Mouse (Mus musculus) R1 (cell line): ENCODE measurements around the gene Izumo1.
A peak's percentile ranks its signal among the peaks of the same experiment; 100 is the strongest.
"Not testable (repeated sequence)": the region's sequence is repeated elsewhere in the genome, so short reads cannot be mapped to it uniquely, and the experiment has no call there.

ENCODE experiments used
- DNase-seq: peaks from one replicate; pipeline ENCODE4 v3.0.0-alpha.2; 2018; ENCODE audit warnings: low read depth, low spot score

Gene Izumo1

GRCm38 (mm10) chr7:45642503-45643255, 21.1 kb downstream of the Izumo1 start:
- DNase-seq, result no peak

DNA sequence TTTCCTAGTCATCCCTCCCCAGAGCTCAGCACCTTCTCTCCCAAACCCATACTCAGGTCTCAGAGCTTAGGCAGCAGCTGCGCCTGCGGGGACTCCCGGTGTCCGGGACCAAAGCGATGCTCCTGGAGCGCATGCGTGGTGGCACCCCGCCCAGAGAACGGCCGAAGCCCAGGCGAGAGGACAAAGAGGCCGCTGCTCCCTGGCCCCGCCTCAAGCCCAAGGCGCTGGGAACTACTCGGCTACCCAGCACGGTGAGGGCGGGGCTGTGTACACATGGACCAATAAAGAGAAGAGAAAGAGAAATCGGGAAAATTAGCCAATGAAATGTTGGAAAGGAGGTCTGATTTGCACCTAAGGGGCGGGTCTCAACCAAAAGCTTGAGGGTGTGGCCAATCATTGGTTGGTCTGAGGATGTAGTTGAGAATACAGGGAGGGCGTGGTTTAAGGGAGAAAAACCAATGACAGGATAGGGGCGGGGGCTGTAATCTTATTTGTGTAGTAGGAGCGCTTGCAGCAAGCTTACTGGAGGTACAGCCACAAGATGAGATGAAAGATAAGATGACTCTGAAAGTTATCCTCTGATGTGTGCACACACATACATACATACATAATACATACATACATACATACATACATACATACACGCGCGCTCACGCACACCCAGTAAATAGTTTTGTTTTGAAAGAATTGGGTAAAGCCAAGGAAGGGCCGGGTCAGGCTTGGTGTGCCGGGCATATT, 22.0 kb downstream of the Izumo1 start:
- peak; percentile 100 for DNase-seq

- peak; percentile 59 for DNase-seq
Observed at GRCm38 (mm10) chr7:45644183-45644582, 22.6 kb downstream of the Izumo1 start.

DNA sequence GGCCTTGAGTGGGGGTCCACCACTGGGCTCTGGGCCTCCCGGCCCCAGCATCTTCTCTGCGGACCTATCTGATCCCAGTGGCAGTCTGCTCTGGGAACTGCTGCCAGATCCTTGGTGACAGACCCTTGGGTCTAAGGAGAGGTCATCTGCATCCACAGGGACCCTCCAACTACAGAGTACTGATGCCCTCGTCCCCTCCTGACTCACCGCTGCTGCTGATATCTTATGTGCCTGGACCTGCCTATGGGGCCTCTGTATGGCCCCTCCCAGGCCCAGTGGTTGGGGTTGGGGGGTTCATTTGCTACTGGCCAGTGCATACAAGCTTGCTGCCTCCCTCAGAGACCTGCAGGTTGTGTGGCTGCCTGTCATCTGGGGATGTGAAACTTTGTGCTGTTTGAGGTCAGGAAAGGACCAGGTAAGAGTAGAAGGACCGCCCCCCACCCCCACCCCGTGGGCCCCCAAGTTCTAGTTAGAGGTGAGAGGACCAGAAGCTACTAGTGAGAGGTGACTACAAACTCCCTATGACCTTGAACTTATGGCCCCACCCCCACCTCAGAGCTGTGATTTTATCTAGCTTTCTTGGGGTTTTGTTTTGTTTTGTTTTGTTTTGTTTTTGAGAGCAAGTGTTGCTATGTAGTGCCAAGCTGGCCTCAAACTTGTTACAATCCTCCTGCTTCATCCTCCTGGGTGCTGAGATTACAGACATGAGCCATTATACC, 23.4 kb downstream of the Izumo1 start:
- no peak for DNase-seq

GRCm38 (mm10) chr7:45645591-45645971, 24.0 kb downstream of the Izumo1 start:
- no peak for DNase-seq

- no peak for DNase-seq
Observed at GRCm38 (mm10) chr7:45646671-45647070, 25.1 kb downstream of the Izumo1 start.

DNA sequence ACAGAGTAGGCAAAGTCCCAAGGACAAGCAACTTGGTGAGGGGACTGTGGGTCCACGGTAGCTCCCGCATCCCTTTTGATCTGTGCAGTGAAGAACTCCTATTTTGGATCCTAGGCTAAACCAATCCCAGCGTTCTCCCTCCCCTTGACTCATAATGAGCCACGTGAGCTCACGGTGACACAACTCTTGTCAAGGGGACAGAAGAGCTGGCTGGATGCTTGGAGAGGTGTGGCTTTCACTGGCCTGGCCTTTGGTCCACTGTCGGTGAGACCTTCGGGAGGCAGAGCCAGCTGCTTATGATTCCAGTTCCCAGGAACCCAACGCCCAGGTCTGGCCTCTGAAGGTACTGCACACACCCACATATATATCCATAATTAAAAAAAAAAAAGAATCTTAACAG, 27.7 kb downstream of the Izumo1 start:
- no peak for DNase-seq

- DNase-seq, result not testable (repeated sequence)
Observed at GRCm38 (mm10) chr7:45650484-45650883, 28.9 kb downstream of the Izumo1 start.

- peak; percentile 87 for DNase-seq
Observed at GRCm38 (mm10) chr7:45654424-45655047, 32.9 kb downstream of the Izumo1 start.

GRCm38 (mm10) chr7:45660746-45661478, 39.3 kb downstream of the Izumo1 start:
- no peak for DNase-seq

DNA sequence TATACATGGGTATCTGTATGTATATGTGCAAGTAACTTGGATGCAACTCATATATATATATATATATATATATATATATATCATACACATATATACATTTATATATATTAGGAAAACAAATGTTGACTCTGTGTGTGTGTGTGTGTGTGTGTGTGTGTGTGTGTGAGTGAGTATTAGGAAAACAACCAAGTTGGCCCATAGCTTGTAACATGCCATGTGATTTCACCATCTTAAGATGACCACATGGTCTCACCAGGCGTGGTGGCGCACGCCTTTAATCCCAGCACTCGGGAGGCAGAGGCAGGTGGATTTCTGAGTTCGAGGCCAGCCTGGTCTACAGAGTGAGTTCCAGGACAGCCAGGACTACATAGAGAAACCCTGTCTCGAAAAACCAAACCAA, 40.1 kb downstream of the Izumo1 start:
- not testable (repeated sequence) for DNase-seq

DNA sequence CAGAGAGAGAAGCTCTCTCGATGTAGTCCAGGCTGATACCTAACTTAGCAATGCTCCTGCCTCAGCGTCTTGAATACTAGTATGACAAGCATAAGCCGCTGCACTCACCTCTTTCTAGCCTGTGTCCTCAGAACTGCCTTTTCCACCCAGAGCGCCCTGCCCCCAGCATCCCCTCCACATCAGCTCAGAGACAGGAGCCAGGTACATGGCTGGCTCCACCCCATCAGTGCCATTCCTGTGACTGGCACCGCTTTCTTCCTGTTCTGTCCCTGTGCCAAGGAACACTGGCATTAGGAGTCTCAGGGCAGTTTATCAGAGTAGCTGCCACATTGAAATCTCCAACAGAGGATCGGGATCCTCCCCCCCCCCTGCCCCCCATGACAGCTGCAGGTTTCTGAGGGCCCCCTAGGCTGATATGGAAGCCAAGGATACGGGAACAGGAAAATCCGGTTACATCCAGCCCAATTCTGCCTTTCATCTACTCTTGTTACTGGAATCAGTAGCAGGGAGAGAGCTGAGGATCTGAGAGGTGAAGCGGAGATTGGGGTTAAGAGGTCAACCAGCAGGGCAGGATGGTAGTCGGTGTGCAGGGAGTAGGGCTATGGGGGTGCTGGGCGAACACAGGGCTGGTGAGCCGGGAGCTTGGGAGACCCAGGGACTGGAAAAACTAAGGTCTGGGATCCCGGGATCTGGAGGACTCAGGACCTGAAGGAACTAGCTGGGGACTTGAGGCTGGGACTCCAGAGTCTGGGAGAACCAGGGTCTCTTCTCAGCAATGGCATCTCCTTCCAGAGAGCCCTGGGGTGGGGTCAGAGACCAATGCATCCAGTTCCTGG, 43.9 kb downstream of the Izumo1 start:
- no peak for DNase-seq

DNA sequence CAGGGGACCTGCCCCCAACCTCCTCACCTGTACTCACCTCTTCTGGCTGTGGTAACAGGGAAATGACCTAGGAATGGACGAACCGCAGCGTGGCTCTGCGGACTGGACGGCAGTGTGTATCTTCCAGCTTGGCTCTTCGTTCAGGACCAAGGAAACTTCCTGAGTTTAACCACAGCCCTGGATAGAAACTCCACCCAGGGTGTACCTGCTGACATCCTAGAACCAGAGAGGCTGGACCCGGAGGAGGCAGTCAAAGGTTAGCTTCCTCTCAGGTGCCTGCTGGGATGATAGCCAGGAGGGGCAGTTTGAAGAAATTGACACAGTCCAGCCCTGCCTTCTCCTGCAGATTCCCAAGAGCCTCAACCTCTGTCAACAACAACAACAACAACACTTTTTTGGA, 44.5 kb downstream of the Izumo1 start, which contains the start of gene Fut2:
Gene Fut2 (minus strand): TSS at position 234 of the 400 bp plus-strand sequence.
- no peak for DNase-seq

DNA sequence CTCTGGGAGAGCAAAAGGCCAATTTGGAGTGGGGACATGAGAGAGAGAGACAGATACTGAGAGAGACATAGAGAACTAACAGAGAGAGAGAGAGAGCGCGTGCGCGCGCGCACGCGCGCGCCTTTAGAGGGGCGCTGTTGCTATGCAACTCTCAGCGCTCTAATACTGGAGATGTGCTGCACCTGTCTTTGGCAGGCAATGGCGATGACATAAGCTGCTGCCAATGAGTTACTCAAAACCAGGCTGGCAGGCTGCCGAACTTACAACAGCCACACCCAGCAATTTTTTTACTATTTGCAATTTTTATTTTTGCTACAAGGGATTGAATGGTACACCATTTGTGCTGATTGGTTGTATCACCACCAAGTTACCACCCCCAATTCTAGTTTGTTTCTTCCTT, 46.1 kb downstream of the Izumo1 start:
- no peak for DNase-seq

DNA sequence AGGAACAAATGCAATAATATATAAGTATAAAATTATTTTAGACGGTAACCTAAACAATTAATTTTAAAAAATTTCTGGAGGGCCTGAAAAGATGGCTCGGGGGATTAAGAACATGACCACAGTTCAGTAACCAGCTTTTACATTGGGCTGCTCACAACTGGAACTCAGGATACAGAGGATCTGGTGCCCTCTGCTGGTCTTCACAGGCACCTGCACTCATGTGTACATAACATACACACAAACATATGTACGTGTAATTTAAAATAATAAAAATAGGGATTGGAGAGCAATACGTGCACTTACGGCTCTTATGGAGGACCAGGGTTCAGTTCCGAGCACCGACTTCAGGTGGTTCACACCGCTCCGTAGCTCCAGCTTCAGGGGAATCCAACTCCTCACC, 47.3 kb downstream of the Izumo1 start:
- peak; percentile 86 for DNase-seq

DNA sequence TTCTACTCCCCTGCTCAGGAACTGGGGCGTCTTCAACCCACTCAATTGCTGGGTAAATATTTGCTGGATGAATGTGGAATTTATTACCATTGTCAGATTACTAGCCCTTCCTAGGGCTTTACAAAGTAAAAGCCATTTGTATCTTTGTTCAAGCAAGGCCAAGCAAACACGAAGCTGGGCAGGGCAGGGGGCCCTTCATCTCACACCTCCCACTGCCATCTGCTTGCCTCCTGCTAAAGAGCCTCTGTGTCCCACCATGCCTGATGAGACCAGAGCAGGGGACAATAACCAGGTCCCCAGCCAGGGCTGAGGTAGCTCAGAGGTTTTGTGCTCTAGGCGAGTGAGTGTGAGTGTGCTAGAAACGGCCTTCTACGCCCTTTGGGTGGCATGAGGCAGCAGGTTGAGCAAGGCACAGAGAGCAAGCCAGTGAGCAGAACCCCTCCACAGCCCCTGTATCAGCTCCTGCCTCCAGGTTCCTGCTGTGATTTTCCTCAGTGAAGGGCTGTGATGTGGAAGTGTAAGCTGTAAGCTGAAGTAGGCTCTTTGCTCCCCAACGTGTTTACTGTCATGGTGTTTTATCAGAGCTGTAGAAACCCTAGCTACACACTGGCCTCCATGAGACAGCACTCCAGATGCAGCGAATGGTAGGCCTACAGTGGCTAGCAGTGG, 56.1 kb downstream of the Izumo1 start:
- no peak for DNase-seq
